Mouse (Mus musculus) hindbrain, postnatal 0 days (tissue): ENCODE results near the gene Cxcl12. TPM values are rescaled to one million over a fixed set of nuclear protein-coding genes. Genes with fewer than 3 reads are reported as not detected.

Experiments used
- ATAC-seq: fragments of 200-750 bp; cut with Nextera tagmentation; 2 replicates; pipeline ENCODE4 v1.8.0; 2017; ENCODE audit warnings: mild to moderate bottlenecking, moderate TSS enrichment, moderate library complexity
- DNase-seq: peaks from one replicate; pipeline ENCODE4 v3.0.0-alpha.2; 2015; ENCODE audit warnings: low spot score
- H3K27ac ChIP-seq: fragments of 300-500 bp; sonication (generic); 2 replicates; pipeline ENCODE4 v1.5.1; 2014; ENCODE audit warnings: mild to moderate bottlenecking
- H3K27me3 ChIP-seq: fragments of 300-500 bp; sonication (generic); 2 replicates; pipeline ENCODE4 v1.6.1; 2014; ENCODE audit warnings: low read length, mixed read lengths; ENCODE audit not compliant: insufficient read depth
- H3K36me3 ChIP-seq: fragments of 300-500 bp; sonication (generic); 2 replicates; pipeline ENCODE4 v1.6.1; 2014; ENCODE audit warnings: low read length, mixed read lengths; ENCODE audit not compliant: insufficient read depth
- H3K4me1 ChIP-seq: fragments of 300-500 bp; sonication (generic); 2 replicates; pipeline ENCODE4 v1.6.1; 2014; ENCODE audit warnings: antibody characterized with exemption, low read length, mixed read lengths; ENCODE audit not compliant: insufficient read depth
- H3K4me2 ChIP-seq: fragments of 300-500 bp; sonication (generic); 2 replicates; pipeline ENCODE4 v1.6.1; 2014; ENCODE audit warnings: low read depth, mild to moderate bottlenecking, low read length, moderate library complexity, mixed read lengths
- H3K4me3 ChIP-seq: fragments of 300-500 bp; sonication (generic); 2 replicates; pipeline ENCODE4 v1.5.1; 2014; ENCODE audit warnings: low read length
- H3K9ac ChIP-seq: fragments of 300-500 bp; sonication (generic); replicated peaks from 2 replicates; pipeline ENCODE4 v1.6.1; 2014; ENCODE audit warnings: mild to moderate bottlenecking, low read length, moderate library complexity, mixed read lengths
- H3K9me3 ChIP-seq: fragments of 300-500 bp; sonication (generic); 2 replicates; pipeline ENCODE4 v1.6.1; 2016; ENCODE audit warnings: low read length, mixed read lengths
- CTCF ChIP-seq: IDR thresholded peaks from 2 replicates; pipeline ENCODE4 v1.5.1; 2016; ENCODE audit warnings: antibody characterized with exemption, control low read depth, low read depth
- WGBS: fragments of 180-500 bp; shearing (Covaris S2); extraction: QIAGEN DNeasy Blood & Tissue Kit; methylation state at CpG from one replicate; pipeline ENCODE4 v1.1.7; 2014; 5-methylcytosine and 5-hydroxymethylcytosine counted together
- polyA plus RNA-seq: library from polyadenylated mRNA; unstranded; fragments of >200 nt; fragmentation: Nextera tagmentation; extraction: Ambion mirVana; gene quantifications from 2 replicates; pipeline ENCODE4 v1.2.1, GENCODE M21; 2015
- total RNA-seq: library from RNA; depleted of rRNA; stranded (reverse); fragments of >200 nt; gene quantifications from 2 replicates; pipeline ENCODE4 v1.2.3, GENCODE M21; 2014

Gene Cxcl12
- total and polyA plus RNA-seq, 2 experiments from 2014 or later: 39.2 to 92.2 TPM

DNA sequence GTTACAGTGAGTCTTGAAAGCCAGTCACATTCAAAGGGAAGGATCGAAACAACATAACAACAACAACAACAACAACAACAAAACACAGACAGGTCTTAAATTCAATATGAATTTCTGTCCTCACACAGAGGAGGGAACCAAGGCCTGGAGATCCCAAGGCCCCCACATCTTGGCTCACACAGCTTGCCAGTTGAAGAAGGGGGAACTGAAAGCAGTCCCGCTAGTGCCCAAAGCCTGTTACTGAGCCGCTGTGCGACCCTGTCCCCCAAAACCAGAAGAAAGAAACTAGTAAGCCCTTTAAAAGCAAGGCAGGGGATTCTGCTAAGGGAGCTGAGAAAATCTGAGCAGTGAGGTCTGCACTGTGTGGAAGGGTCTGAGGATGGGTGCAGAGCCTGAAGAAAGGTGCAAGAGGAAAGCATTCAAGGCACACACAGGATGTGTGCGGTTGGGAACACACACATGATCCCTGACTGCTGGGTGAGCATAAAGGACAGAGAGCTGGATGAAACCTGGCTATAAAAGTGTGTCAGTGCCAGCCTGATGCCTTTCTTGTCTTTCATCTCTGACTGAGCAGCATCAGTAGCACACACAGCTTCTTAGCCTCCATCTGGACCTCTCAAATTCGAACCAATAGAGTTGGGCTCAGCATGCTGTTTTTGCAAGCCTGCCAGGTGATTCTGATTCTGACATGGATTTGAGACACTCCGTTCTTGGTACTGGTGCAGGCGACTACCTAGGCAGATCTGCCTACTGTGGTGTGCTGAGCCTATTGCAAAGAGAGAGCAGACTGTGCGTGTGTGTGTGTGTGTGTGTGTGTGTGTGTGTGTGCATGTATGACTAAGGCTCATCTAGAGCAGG lies 50.3 kb downstream of the Cxcl12 start:
- H3K27ac ChIP-seq: peak overlapping the region; percentile 66
- no peak overlapping the region for H3K4me3 ChIP-seq
- no peaks in the 10 kb centered on the region for H3K4me1 ChIP-seq
- no peak overlapping the region for H3K9ac ChIP-seq
- H3K9me3 ChIP-seq: no peaks in the 10 kb centered on the region
- H3K27me3 ChIP-seq: no peaks in the 10 kb centered on the region
- no peak overlapping the region for H3K4me2 ChIP-seq
- WGBS: 70% methylated on average over 9 of the region's 9 CpGs
- H3K36me3 ChIP-seq: no peaks in the 10 kb centered on the region
- DNase-seq (peak; percentile 67), ATAC-seq (peak; percentile 86)
- TF ChIP-seq CTCF: no peak

DNA sequence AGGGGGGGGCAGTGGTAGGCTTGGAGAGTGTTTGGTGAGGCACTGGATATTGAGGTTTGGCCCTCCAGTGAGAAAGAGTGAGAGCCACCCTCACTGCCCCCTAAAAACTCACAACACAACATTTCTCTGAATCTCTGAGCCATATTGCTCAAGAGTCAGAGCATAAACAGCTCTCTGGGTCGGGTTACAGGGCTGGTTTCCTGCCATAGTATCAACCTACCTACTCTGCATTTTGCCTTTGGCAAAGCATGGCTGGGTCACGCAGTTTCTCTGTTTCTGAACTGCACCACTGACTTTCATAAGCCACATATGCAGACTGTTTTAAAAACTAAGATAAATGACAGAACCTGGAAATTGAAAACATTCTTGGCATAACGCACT lies 51.0 kb downstream of the Cxcl12 start:
- no peak for DNase-seq
- Histone ChIP-seq H3K27me3 (no peaks in the 10 kb centered on the region), H3K9me3 (no peaks in the 10 kb centered on the region), H3K27ac (peak overlapping the region; percentile 66), H3K9ac (no peak overlapping the region), H3K4me1 (no peaks in the 10 kb centered on the region), H3K4me3 (no peak overlapping the region), H3K4me2 (no peak overlapping the region), H3K36me3 (no peaks in the 10 kb centered on the region)
- no peak for TF ChIP-seq CTCF
- ATAC-seq: no peak
- WGBS: 73% methylated on average over 3 of the region's 3 CpGs

DNA sequence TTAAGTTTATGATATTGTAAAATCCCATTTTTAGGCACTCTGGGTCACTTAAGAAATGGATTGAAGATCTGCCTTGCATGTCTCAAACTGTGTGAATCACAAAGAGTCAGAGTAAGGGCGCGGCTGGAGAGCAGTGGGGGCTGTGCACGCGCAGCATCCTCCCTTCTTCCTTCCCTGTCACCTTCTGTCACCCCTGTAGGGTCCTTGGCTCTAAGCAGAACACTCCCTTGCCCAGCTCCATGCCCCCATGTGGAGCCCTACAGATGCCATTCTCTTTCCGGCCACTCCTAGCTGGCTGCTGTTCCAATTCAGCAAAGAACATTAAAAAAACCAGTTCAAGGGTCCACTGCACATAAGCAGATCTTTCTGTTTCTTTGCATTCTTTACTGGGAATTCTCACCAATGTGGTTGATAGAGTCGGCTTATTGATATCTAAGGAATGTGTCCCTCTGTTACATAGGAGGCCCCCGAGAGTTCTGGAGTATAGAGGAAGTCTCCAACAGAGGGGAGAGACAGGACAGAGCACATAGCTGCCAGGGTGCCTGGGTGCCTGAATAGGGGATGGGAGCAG lies 51.7 kb downstream of the Cxcl12 start:
- no peak for TF ChIP-seq CTCF
- ATAC-seq (peak; percentile 59; the same call in 1 of the 2 replicates), DNase-seq (peak; percentile 46)
- H3K4me3 ChIP-seq: no peak overlapping the region
- H3K9me3 ChIP-seq: no peaks in the 10 kb centered on the region
- H3K9ac ChIP-seq: no peak overlapping the region
- WGBS: 68% methylated on average over 7 of the region's 7 CpGs
- H3K4me1 ChIP-seq: no peaks in the 10 kb centered on the region
- no peaks in the 10 kb centered on the region for H3K36me3 ChIP-seq
- H3K27ac ChIP-seq: peak overlapping the region; percentile 66; the same call in 1 of the 2 replicates
- no peaks in the 10 kb centered on the region for H3K27me3 ChIP-seq
- H3K4me2 ChIP-seq: no peak overlapping the region

DNA sequence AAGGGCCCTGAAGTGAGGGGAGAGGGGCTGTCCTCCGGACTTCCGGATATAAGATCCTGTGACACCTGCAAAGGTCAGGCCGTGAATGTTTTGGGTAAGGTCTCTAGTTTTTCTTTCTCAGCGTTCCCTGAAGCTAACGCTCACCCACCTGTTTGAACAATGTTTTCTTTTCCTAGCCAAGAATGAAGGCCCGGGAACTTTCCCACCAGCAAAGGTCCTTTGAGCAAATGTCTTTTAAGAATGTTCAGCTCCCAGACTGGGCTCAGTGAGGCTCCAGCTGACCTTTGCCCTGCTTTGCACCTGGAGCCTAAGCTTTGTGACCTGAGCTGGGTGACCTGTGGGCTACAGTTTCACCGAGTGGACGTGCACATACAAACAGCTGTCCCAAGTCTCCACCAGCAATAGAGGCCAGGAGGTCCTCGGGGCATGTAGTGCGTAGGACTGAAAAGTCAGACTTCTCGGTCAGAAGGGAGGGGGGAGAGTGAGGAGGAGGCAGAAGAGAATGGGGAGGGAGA lies 52.6 kb downstream of the Cxcl12 start:
- Histone ChIP-seq H3K4me2 (no peak overlapping the region), H3K9ac (no peak overlapping the region), H3K4me3 (no peak overlapping the region), H3K27me3 (no peaks in the 10 kb centered on the region), H3K27ac (no peak overlapping the region), H3K36me3 (no peaks in the 10 kb centered on the region), H3K9me3 (no peaks in the 10 kb centered on the region), H3K4me1 (no peaks in the 10 kb centered on the region)
- DNase-seq (no peak), ATAC-seq (no peak)
- no peak for TF ChIP-seq CTCF
- WGBS: 86% methylated on average over 11 of the region's 11 CpGs
